Mouse (Mus musculus) liver, embryonic 14.5 days (tissue): ENCODE results near the gene Theg.

Experiments used
- CTCF ChIP-seq: IDR thresholded peaks from 2 replicates; pipeline ENCODE4 v1.5.1; 2016; ENCODE audit warnings: antibody characterized with exemption, low read depth, control low read depth
- EP300 ChIP-seq: IDR thresholded peaks from 2 replicates; pipeline ENCODE4 v1.6.1; 2016; ENCODE audit warnings: antibody characterized with exemption, low read depth

GRCm38 (mm10) chr10:79528081-79528480 lies 59.0 kb downstream of the Theg start:
- TF ChIP-seq CTCF, result peak; percentile 15; the same call in 1 of the 2 replicates
- no peak for TF ChIP-seq EP300
